Mouse (Mus musculus) megakaryocyte progenitor cell, adult 5-6 weeks (primary cell): ENCODE measurements around the gene Irf2. TPM values are rescaled to one million over a fixed set of nuclear protein-coding genes. Genes with fewer than 3 reads are reported as not detected.
A peak's percentile ranks its signal among the peaks of the same experiment; 100 is the strongest.

Experiments
- ATAC-seq: replicated peaks from 2 replicates; pipeline ENCODE4 v1.8.0; 2016; ENCODE audit warnings: mild to moderate bottlenecking, moderate TSS enrichment, inconsistent platforms; ENCODE audit not compliant: poor library complexity
- total RNA-seq, 2 experiments: library from RNA; stranded (forward) in 1 of 2; stranded (reverse) in 1 of 2; fragments of 157-497, 149-512 nt in 1 of 2; fragments of 200-1000 nt in 1 of 2; gene quantifications; 2 replicates each; pipeline versions ENCODE4 v1.2.3 to v1.2.4; 2015 to 2017

Gene Irf2
- total RNA-seq, 2 experiments from 2014 or later, result 11.9 to 56.6 TPM

- ATAC-seq, result 0 out of 2 replicates have a peak, but pooled peaks have one; percentile 38
Observed at GRCm38 (mm10) chr8:46868346-46869065, 129.0 kb downstream of the Irf2 start.

- peak; percentile 90 for ATAC-seq
Observed at GRCm38 (mm10) chr8:46869521-46869925, 130.0 kb downstream of the Irf2 start.

GRCm38 (mm10) chr8:46871086-46871485, 131.6 kb downstream of the Irf2 start:
- no peak for ATAC-seq

GRCm38 (mm10) chr8:46875615-46876293, 136.2 kb downstream of the Irf2 start:
- ATAC-seq, result peak; percentile 58

GRCm38 (mm10) chr8:46881348-46881747, 141.8 kb downstream of the Irf2 start:
- peak; percentile 29 for ATAC-seq

GRCm38 (mm10) chr8:46881755-46882419, 142.4 kb downstream of the Irf2 start:
- no peak for ATAC-seq

- ATAC-seq, result no peak
Observed at GRCm38 (mm10) chr8:46882743-46883142, 143.2 kb downstream of the Irf2 start.

- no peak for ATAC-seq
Observed at GRCm38 (mm10) chr8:46883232-46884000, 143.9 kb downstream of the Irf2 start.

GRCm38 (mm10) chr8:46885786-46886185, 146.3 kb downstream of the Irf2 start:
- no peak; the same call in 1 of the 2 replicates for ATAC-seq

- peak; percentile 79 for ATAC-seq
Observed at GRCm38 (mm10) chr8:46886216-46886615, 146.7 kb downstream of the Irf2 start.

- ATAC-seq, result 0 out of 2 replicates have a peak, but pooled peaks have one; percentile 8
Observed at GRCm38 (mm10) chr8:46887396-46887795, 147.9 kb downstream of the Irf2 start.

GRCm38 (mm10) chr8:46888575-46888974, 149.0 kb downstream of the Irf2 start:
- no peak for ATAC-seq

- peak; percentile 66 for ATAC-seq
Observed at GRCm38 (mm10) chr8:46890241-46890640, 150.7 kb downstream of the Irf2 start.

GRCm38 (mm10) chr8:46892511-46893273, 153.2 kb downstream of the Irf2 start:
- ATAC-seq, result peak; percentile 76

GRCm38 (mm10) chr8:46894385-46894784, 154.9 kb downstream of the Irf2 start:
- ATAC-seq, result no peak

GRCm38 (mm10) chr8:46896005-46896404, 156.5 kb downstream of the Irf2 start:
- no peak for ATAC-seq

- ATAC-seq, result no peak
Observed at GRCm38 (mm10) chr8:46896704-46897103, 157.2 kb downstream of the Irf2 start.
